Mouse (Mus musculus): Measurements from ENCODE around the gene Hsf2bp. TPM values are rescaled to one million over a fixed set of nuclear protein-coding genes. Genes with fewer than 3 reads are reported as not detected.

The Hsf2bp gene
- polyA plus RNA-seq, 1 experiment from 2014 or later = 0.13 TPM

DNA sequence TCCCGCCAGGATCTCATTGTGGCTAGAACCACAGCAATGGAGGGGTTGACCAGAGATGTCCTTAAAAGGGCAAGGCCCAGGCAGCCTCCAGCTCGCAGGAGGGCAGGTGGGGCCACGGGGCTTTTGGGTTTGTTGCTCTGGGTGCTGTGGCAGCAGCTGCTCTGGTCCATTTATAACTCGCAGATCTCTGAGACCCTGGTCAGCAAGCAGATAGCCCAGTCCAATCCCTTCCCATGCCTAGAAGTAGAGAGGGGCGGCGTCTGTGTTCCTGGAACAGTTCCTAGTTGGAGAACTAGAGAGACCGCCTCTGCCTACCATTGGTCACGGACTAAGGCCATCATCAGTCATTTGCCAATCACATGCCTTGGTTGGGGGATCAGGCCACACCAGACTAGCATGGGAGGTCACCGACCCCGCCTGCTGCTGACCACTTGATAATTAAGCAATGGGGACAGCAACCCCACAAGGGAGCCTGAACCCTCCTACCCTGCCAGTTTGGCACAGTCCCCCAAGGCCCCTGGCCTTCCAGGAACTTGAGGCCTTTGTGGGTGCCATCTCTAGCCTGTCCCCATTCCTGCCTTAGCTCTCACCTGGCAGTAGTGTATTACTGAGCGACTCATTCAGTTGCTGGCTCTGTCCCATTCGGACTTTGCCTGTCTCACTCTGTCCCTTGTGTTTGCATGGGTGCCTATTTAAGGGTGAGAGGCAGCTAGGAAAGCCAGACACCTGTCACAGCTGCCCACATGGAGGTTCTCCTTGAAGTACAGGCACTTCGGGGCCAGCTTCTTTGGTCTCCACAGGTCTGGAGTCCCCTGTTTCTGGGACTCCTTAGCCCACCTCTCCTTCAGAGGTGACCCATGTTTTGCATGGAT is 106.1 kb downstream of the Hsf2bp start:
- Histone ChIP-seq H3K4me3 (ENCODE audit: low read length) (no peak overlapping the region), H3K4me2 (ENCODE audit: low read depth, low read length) (no peak overlapping the region), H3K27ac (ENCODE audit: low read length) (peak overlapping the region; percentile 26; the same call in 1 of the 2 replicates), H3K27me3 (ENCODE audit: control insufficient read depth, insufficient read depth, low read length) (no peaks in the 10 kb centered on the region), H3K4me1 (ENCODE audit: control insufficient read depth, insufficient read depth, low read length) (peaks cover 17% of the 10 kb centered on the region; the same call in 1 of the 2 replicates), H3K9ac (ENCODE audit: low read length) (no peak overlapping the region), H3K9me3 (replicated peaks; ENCODE audit: control insufficient read depth, low read length) (no peaks in the 10 kb centered on the region), H3K36me3 (ENCODE audit: control insufficient read depth, insufficient read depth) (no peaks in the 10 kb centered on the region)
- 52% methylated on average over 13 of the region's 13 CpGs for WGBS
- peak; percentile 67 for ATAC-seq (replicated peaks; ENCODE audit: extremely low read depth, insufficient read depth, low FRiP score)

DNA sequence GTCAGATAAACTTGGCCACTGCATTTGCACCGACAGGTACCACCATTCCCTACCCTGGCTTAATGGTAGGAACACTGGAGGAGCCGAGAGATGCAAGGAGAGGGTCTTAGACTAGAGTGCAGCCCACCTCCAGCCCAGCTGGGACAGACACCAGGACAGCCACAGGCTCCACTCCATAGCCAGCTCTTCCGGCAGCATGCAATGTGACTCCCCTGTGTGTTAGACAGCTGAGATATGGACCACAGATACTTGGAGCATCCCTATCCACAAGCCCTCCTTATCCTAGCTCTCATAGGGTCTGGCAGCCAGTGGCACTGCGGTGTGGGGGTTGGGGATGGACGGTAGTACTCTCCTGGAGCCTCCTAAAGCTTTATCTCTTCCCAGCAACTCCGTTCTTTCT is 107.1 kb downstream of the Hsf2bp start:
- no peak for ATAC-seq (replicated peaks; ENCODE audit: extremely low read depth, insufficient read depth, low FRiP score)
- Histone ChIP-seq H3K9ac (ENCODE audit: low read length) (no peak overlapping the region), H3K27me3 (ENCODE audit: control insufficient read depth, insufficient read depth, low read length) (no peaks in the 10 kb centered on the region), H3K36me3 (ENCODE audit: control insufficient read depth, insufficient read depth) (no peaks in the 10 kb centered on the region), H3K27ac (ENCODE audit: low read length) (no peak overlapping the region), H3K4me1 (ENCODE audit: control insufficient read depth, insufficient read depth, low read length) (peaks cover 17% of the 10 kb centered on the region; the same call in 1 of the 2 replicates), H3K9me3 (replicated peaks; ENCODE audit: control insufficient read depth, low read length) (no peaks in the 10 kb centered on the region), H3K4me3 (ENCODE audit: low read length) (no peak overlapping the region), H3K4me2 (ENCODE audit: low read depth, low read length) (no peak overlapping the region)
- WGBS = 70% methylated on average over 6 of the region's 6 CpGs

DNA sequence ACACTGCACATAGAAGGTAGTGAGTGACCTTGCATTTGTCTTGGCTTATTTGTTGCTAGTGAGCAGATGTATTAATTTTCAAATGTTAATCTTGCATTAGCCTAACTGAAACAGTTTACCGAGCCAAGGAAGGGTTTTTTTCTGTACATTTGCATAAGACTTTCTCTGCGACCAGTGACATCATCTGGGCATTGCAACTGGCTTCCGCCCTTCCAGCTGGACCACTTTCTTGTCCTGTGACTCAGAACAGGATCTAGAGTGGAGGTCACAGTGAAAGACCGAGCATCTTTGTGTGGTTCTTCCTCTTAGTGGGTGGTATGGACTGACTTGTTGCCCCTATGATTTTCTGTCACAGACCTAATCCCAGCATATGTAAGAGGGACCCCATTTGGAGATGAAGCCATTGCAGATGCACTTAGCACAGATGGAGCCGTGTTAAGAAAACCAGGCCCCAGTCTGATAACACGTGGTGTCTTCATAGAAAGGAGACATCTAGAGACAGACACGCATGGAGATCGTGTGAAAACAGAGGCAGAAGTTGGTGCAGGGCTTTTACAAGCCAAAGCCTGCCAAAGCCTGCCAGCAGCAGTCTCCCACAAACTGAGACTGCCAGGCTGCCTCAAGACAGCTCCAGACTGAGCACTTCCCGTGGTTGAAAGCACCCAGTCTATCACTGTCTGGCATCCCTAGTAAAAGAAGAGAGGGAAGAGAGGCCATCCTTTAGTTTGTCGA is 108.1 kb downstream of the Hsf2bp start:
- Histone ChIP-seq H3K36me3 (ENCODE audit: control insufficient read depth, insufficient read depth) (no peaks in the 10 kb centered on the region), H3K4me3 (ENCODE audit: low read length) (no peak overlapping the region), H3K9ac (ENCODE audit: low read length) (no peak overlapping the region), H3K27ac (ENCODE audit: low read length) (no peak overlapping the region), H3K4me2 (ENCODE audit: low read depth, low read length) (no peak overlapping the region), H3K4me1 (ENCODE audit: control insufficient read depth, insufficient read depth, low read length) (peaks cover 17% of the 10 kb centered on the region; the same call in 1 of the 2 replicates), H3K9me3 (replicated peaks; ENCODE audit: control insufficient read depth, low read length) (no peaks in the 10 kb centered on the region), H3K27me3 (ENCODE audit: control insufficient read depth, insufficient read depth, low read length) (no peaks in the 10 kb centered on the region)
- ATAC-seq (replicated peaks; ENCODE audit: extremely low read depth, insufficient read depth, low FRiP score) = no peak
- WGBS = 87% methylated on average over 10 of the region's 10 CpGs

DNA sequence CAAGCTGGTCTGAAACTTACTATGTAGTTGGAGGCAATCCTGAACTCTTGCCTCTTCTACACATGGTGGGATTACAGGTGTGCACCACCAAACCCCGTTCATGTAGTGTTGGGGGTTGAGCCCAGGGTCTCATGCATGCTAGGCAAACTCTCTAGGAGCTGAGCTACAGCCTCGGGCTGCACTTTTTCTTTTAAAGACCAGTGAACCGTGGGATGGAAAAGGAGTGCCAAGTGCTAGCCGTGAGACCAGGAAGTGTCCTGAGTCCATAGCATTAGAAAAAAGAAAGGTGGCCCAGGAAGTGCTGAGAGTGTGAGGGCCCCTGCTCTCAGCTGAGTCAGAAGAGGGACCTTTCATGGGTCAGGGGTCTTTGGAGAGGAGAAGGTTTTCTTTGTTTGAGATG is 111.9 kb downstream of the Hsf2bp start:
- no peak overlapping the region for H3K4me2 ChIP-seq (ENCODE audit: low read depth, low read length)
- H3K36me3 ChIP-seq (ENCODE audit: control insufficient read depth, insufficient read depth) = no peaks in the 10 kb centered on the region
- H3K27me3 ChIP-seq (ENCODE audit: control insufficient read depth, insufficient read depth, low read length) = no peaks in the 10 kb centered on the region
- ATAC-seq (replicated peaks; ENCODE audit: extremely low read depth, insufficient read depth, low FRiP score) = no peak
- no peak overlapping the region for H3K27ac ChIP-seq (ENCODE audit: low read length)
- no peak overlapping the region for H3K4me3 ChIP-seq (ENCODE audit: low read length)
- H3K9me3 ChIP-seq (replicated peaks; ENCODE audit: control insufficient read depth, low read length) = no peaks in the 10 kb centered on the region
- H3K4me1 ChIP-seq (ENCODE audit: control insufficient read depth, insufficient read depth, low read length) = peaks cover 15% of the 10 kb centered on the region
- WGBS = 71% methylated on average over 4 of the region's 4 CpGs
- no peak overlapping the region for H3K9ac ChIP-seq (ENCODE audit: low read length)

DNA sequence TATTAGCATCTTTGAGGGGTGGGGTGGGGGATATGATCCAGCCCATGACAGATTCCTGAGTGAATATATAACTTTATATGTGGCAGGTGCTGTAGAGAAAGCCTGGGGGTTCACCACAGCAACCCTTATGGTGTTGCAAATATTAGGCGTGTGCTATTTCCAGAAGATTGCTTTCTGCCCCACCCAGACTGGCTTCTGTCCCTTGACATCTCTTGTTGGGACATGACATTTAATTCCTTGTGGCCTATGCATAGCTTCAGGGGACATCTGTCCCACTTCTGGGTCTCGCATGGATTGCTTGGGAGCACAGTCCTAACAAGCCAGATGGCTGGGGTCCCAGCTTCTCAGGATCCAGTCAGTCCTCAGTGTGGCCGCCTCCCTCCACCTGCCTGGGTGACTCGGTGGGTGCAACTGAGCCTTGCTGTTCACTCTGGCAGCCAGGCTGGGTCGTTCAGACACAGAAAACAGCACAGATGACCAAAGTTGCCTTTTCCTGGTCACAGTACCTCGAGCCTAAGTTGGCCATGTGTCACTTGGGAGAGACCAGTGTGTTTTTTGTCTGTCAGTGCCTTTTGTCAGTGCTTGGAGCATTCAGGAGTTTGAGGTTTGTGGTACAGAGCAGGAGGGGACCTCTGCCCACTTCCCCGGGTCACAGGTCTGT is 112.7 kb downstream of the Hsf2bp start:
- ATAC-seq (replicated peaks; ENCODE audit: extremely low read depth, insufficient read depth, low FRiP score) = no peak
- Histone ChIP-seq H3K9me3 (replicated peaks; ENCODE audit: control insufficient read depth, low read length) (no peaks in the 10 kb centered on the region), H3K27me3 (ENCODE audit: control insufficient read depth, insufficient read depth, low read length) (no peaks in the 10 kb centered on the region), H3K36me3 (ENCODE audit: control insufficient read depth, insufficient read depth) (no peaks in the 10 kb centered on the region), H3K9ac (ENCODE audit: low read length) (no peak overlapping the region), H3K4me3 (ENCODE audit: low read length) (no peak overlapping the region), H3K4me2 (ENCODE audit: low read depth, low read length) (no peak overlapping the region), H3K4me1 (ENCODE audit: control insufficient read depth, insufficient read depth, low read length) (peaks cover 14% of the 10 kb centered on the region), H3K27ac (ENCODE audit: low read length) (no peak overlapping the region)
- WGBS = 78% methylated on average over 7 of the region's 7 CpGs

DNA sequence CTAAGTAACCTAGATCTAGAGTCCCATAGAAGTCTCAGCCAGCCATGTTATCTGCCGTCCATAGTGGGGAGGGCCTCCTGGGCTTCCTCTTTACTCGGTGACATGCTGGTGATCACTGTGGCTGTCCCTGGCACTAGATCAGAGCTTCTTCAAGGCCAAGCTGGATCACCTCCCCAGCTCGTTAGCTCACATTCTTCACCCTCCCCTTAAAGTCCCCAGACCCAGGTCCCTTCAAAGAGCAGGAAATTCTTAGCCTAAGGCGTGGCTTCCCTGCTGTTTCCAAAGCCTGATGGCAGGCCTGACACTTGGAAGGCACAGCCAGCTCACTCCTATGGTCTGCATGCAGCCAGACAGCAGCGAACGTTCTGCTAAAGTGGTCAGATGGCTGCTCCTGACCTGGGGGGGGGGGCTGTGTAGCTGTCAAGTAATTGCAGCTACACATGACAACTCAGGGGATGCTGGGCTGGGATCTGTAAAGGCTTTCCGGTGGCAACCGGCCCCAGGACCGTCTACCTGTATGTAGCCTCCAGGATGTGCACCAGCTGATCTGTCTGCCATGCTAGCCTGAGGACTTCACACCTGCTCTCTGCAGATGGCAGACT is 115.5 kb downstream of the Hsf2bp start:
- H3K36me3 ChIP-seq (ENCODE audit: control insufficient read depth, insufficient read depth) = no peaks in the 10 kb centered on the region
- peaks cover 21% of the 10 kb centered on the region for H3K4me1 ChIP-seq (ENCODE audit: control insufficient read depth, insufficient read depth, low read length)
- 46% methylated on average over 9 of the region's 9 CpGs for WGBS
- H3K27me3 ChIP-seq (ENCODE audit: control insufficient read depth, insufficient read depth, low read length) = no peaks in the 10 kb centered on the region
- H3K9ac ChIP-seq (ENCODE audit: low read length) = 0 out of 2 replicates have a peak overlapping the region, but pooled peaks have one; percentile 1
- no peak overlapping the region for H3K4me3 ChIP-seq (ENCODE audit: low read length)
- no peak overlapping the region for H3K4me2 ChIP-seq (ENCODE audit: low read depth, low read length)
- H3K9me3 ChIP-seq (replicated peaks; ENCODE audit: control insufficient read depth, low read length) = no peaks in the 10 kb centered on the region
- ATAC-seq (replicated peaks; ENCODE audit: extremely low read depth, insufficient read depth, low FRiP score) = peak; percentile 31
- H3K27ac ChIP-seq (ENCODE audit: low read length) = no peak overlapping the region

DNA sequence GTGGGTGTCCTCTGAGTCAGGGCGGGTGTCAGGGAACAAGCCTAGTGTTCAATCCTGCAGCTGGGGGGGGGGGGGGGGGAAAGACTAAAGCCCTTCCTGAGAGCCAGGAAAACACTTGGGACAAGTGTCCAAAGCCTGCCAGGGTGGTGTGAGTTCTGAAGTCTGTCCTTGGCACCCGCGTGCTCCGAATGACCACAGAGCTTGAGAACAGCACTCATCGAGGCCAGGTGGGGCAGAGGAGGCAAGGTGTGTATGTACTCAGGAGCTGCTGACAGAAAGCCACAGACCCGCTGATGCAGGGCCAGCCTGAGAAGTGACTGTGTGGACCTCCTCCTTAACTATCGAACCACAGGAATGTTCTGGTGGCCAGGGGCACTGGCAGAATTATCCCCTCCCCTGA is 116.5 kb downstream of the Hsf2bp start:
- no peaks in the 10 kb centered on the region for H3K27me3 ChIP-seq (ENCODE audit: control insufficient read depth, insufficient read depth, low read length)
- peaks cover 22% of the 10 kb centered on the region for H3K4me1 ChIP-seq (ENCODE audit: control insufficient read depth, insufficient read depth, low read length)
- H3K36me3 ChIP-seq (ENCODE audit: control insufficient read depth, insufficient read depth) = no peaks in the 10 kb centered on the region
- 62% methylated on average over 7 of the region's 7 CpGs for WGBS
- no peak overlapping the region for H3K27ac ChIP-seq (ENCODE audit: low read length)
- no peak for ATAC-seq (replicated peaks; ENCODE audit: extremely low read depth, insufficient read depth, low FRiP score)
- no peak overlapping the region for H3K9ac ChIP-seq (ENCODE audit: low read length)
- no peaks in the 10 kb centered on the region for H3K9me3 ChIP-seq (replicated peaks; ENCODE audit: control insufficient read depth, low read length)
- no peak overlapping the region for H3K4me3 ChIP-seq (ENCODE audit: low read length)
- H3K4me2 ChIP-seq (ENCODE audit: low read depth, low read length) = no peak overlapping the region

DNA sequence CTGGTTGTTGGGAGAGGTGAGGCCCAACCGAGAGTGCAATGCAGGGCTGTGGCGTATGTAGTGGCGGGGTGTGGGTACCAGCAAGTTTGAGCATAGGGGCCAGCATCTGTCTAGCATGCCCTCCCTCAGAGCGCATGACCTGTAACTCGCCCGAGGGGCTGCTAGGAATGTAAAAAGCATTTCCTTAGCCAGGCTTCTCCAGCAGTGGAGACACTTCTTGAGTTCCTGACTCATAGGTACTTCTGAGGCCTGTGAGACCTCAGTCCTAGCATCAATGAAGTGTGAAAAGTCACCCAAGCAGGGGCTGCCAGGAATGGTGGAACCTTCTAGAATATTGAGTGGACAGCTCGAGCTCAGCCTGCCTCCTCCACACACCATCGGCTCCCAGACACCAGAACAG is 117.8 kb downstream of the Hsf2bp start:
- ATAC-seq (replicated peaks; ENCODE audit: extremely low read depth, insufficient read depth, low FRiP score) = no peak
- no peaks in the 10 kb centered on the region for H3K27me3 ChIP-seq (ENCODE audit: control insufficient read depth, insufficient read depth, low read length)
- H3K36me3 ChIP-seq (ENCODE audit: control insufficient read depth, insufficient read depth) = no peaks in the 10 kb centered on the region
- WGBS = 91% methylated on average over 8 of the region's 8 CpGs
- no peak overlapping the region for H3K4me2 ChIP-seq (ENCODE audit: low read depth, low read length)
- H3K9me3 ChIP-seq (replicated peaks; ENCODE audit: control insufficient read depth, low read length) = no peaks in the 10 kb centered on the region
- H3K4me1 ChIP-seq (ENCODE audit: control insufficient read depth, insufficient read depth, low read length) = peaks cover 24% of the 10 kb centered on the region
- H3K27ac ChIP-seq (ENCODE audit: low read length) = no peak overlapping the region
- H3K9ac ChIP-seq (ENCODE audit: low read length) = no peak overlapping the region
- no peak overlapping the region for H3K4me3 ChIP-seq (ENCODE audit: low read length)
